Mouse (Mus musculus) embryonic fibroblast, embryonic 13.5 days (primary cell): ENCODE data around the gene Pigt.

Experiments used
- CTCF ChIP-seq: IDR thresholded peaks from 2 replicates; pipeline ENCODE4 v1.5.1; 2011; ENCODE audit warnings: mild to moderate bottlenecking, control low read depth, low read length, moderate library complexity, borderline replicate concordance; ENCODE audit not compliant: insufficient read depth
- POLR2A ChIP-seq: IDR thresholded peaks from 2 replicates; pipeline ENCODE4 v1.6.1; 2011; ENCODE audit warnings: low read depth, mild to moderate bottlenecking, control low read depth, low read length, moderate library complexity

- no peak for TF ChIP-seq CTCF
- TF ChIP-seq POLR2A, result no peak
Observed at GRCm38 (mm10) chr2:164512121-164512909, 15.0 kb downstream of the Pigt start.
